Mouse (Mus musculus) spleen, adult 12 weeks (tissue): ENCODE results near the gene Acad12.
A peak's percentile ranks its signal among the peaks of the same experiment; 100 is the strongest.
"Not testable (repeated sequence)": the region's sequence is repeated elsewhere in the genome, so short reads cannot be mapped to it uniquely, and the experiment has no call there.

Experiments
- DNase-seq: peaks from one replicate; pipeline ENCODE4 v3.0.0; 2022; ENCODE audit warnings: low spot score

Acad12 gene

GRCm38 (mm10) chr5:121618592-121619513 is at the start of gene Acad12:
Gene Acad12, minus strand, starts transcription at chr5:121618938.
- DNase-seq: peak; percentile 78

- no peak for DNase-seq
Measured at GRCm38 (mm10) chr5:121668411-121668810, 49.7 kb upstream of the Acad12 start.

DNA sequence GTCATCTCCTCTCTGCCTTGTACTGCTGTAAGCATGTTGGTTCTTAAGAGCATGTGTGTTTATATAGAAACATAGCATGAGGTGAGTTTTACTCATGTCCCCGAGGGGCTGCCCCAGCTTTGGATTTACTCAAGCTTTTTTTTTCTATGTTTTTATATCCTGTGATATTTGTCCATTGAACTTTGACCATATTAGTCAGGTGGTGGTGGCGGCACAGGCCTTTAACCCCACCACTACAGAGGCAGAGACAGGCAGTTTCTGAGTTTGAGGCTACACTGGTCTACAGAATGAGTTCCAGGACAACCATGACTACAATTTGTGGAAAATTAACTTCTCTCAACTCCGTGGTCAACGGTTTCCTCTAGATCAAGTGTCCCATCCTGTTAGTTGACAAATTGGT is 48.3 kb upstream of the Acad12 start:
- no peak for DNase-seq

- DNase-seq: no peak
Measured at GRCm38 (mm10) chr5:121664971-121665370, 46.2 kb upstream of the Acad12 start.

- DNase-seq: no peak
Measured at GRCm38 (mm10) chr5:121664078-121664477, 45.3 kb upstream of the Acad12 start.

GRCm38 (mm10) chr5:121663456-121663855 is 44.7 kb upstream of the Acad12 start:
- DNase-seq: no peak

GRCm38 (mm10) chr5:121661494-121661893 is 42.8 kb upstream of the Acad12 start:
- no peak for DNase-seq

DNA sequence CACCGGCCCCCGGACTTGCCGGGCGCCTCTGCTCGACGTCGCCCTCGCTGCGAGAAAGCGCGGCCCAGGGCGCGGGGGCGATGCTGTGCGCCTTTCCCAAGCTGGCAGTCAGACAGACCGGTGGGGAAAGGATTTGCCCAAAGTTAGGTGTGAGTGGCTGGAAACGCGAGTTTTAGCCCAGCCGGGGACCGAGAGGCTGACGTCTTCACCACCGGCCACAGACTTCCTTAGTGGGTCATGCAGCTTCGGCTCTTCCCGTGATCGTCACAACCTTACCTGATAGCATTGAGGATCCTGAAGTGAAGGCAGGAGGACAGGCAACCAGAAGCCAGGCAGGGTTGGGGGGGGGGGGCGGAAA is 42.1 kb upstream of the Acad12 start:
- DNase-seq: no peak

DNA sequence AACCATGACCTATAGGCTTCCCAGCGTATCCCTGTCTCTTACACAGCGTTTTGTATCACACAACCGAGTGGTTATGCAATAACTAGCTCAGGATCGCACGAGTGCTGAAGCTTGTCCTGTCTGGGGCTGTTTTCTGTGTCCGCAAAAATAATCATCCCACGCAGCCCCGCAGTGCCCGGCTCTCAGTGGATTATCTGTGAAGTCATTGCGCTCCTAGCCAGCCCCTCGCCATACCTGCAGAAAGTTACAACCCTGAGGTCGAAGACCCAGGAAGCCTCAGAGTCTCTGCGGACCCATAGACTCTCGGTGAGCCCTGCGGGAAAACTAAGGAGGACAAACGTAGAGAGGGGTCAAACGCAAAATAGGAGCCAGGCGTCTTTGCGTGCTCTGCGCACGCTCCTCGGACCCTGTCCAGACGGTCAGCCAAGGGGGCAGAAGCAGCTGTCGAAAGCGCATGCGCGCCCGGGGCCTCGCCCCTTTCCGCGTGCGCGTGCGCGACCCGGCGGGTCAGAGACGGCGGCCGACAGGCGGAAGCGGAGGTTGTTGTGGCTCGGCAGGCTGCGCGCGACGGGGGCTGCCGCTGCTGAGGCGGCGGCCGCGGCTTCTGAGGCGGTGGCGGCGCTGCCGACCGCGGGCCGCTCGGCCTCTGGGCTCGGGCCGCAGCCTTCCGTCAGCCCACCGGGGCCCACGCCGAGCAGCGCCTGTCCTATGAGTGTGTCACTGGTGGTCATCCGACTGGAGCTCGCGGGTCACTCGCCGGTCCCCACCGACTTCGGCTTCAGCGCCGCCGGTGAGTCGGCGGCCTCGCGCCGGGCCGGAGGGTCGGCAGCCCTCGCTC is 41.5 kb upstream of the Acad12 start, which contains the start of the genes Acad10 and Brap:
Gene Acad10, minus strand, starts transcription at position 456 of the 838 bp plus-strand sequence.
Gene Brap, plus strand, starts transcription at position 505 of the 838 bp plus-strand sequence.
- peak; percentile 90 for DNase-seq

DNA sequence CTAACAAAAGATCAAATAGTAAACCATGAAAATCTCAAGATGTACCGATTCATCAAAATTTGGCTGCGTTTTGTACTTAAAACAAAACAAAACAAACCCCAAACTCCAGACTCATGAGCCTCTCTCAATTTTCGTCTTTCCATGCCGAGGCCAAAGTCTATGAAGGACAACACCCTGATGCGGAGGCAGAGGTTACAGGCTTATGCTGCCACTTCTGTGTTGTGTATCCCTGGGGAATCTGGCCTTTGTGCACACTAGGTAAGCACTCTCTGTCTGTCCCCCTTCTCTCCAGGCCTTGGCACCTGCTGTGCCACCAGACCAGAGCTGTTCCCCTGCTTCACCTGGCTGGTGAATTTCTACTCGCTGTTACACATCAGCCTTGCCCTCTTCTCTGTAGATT is 38.9 kb upstream of the Acad12 start:
- not testable (repeated sequence) for DNase-seq

- DNase-seq: not testable (repeated sequence)
Measured at GRCm38 (mm10) chr5:121656866-121657265, 38.1 kb upstream of the Acad12 start.

GRCm38 (mm10) chr5:121654526-121654925 is 35.8 kb upstream of the Acad12 start:
- no peak for DNase-seq

DNA sequence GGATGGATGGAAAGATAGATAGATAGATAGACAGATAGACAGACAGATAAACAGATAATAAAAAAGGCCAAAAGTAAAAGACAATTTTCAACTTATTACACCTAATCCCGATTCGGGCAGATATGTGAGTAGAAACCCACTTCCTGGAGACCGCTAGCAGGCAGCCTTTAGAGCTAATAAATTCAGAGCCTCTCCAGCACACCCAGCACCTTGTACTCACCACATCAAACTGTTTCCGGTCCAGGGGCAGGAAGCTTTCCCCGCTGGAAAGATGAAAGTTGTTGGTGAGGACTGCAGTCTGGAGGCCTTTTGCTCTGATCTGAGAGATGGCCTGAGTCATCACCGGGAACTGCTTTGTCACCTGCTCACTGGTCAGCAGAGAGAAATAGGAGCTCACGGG is 30.4 kb upstream of the Acad12 start:
- no peak for DNase-seq

- DNase-seq: no peak
Measured at GRCm38 (mm10) chr5:121639601-121640000, 20.9 kb upstream of the Acad12 start.

DNA sequence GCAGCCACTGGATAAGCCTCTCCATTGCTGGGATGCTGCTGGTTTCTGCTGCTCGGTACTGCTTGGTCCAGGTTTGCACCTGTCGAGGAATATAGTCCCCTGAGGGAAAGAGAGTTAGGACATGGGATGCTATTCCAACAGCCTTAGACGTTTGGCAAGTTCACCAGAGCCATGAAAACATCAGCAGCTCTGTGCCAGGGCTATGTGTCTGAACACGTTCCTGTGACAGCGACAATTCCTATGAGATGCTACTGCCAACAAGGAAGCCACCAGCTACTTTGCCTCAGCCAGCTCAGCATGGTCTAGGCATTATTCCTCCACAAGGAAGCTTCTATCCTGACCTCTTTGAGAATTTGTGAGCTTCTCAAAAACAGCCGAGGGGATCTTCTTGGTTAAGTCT is 18.6 kb upstream of the Acad12 start:
- DNase-seq: no peak

DNA sequence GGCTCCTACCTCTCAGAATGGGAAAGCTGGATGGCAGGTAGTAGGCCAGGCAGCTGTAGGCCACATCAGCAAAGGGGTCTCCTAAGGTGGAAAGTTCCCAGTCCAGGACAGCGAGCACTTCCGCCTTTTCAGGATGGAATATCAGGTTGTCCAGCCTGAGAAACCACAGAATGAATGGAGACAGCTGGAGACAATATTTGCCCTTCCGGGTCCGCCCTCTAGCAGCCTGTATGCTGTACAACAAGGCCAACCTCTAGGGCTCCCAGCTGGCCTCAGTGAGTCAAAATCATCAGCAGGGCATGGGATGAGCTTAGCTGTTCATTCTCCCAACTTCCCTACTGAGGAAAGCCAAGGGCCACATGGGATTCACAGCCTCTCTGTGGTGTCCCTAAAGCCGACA is 15.9 kb upstream of the Acad12 start:
- no peak for DNase-seq

GRCm38 (mm10) chr5:121632804-121633203 is 14.1 kb upstream of the Acad12 start:
- DNase-seq: no peak

GRCm38 (mm10) chr5:121631106-121631647 is 12.4 kb upstream of the Acad12 start:
- not testable (repeated sequence) for DNase-seq

DNA sequence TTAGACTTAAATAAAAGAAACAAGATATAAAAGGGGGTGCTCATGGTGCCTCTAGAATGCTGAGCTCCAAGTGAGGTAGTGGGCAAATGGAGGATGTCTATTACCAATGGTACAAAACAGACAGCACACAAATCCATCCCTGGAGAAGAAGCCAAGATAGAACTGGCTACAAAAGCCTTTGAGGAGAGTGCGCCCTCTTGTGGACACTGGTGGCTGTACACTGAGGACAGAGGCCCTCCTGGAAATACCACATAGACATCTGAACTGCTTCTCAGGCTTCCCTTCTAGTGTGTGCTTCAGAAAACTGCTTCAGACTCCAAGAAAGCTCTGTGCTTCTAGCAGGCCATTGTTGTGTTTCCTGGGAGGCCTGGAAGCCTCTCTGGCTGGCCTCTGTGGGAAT is 9.1 kb upstream of the Acad12 start:
- peak; percentile 67 for DNase-seq

GRCm38 (mm10) chr5:121623241-121623640 is 4.5 kb upstream of the Acad12 start:
- DNase-seq: no peak

GRCm38 (mm10) chr5:121621102-121621501 is 2.4 kb upstream of the Acad12 start:
- no peak for DNase-seq

- DNase-seq: not testable (repeated sequence)
Measured at GRCm38 (mm10) chr5:121614921-121615320, 3.8 kb downstream of the Acad12 start.
